Mouse (Mus musculus): ENCODE results near the gene Slc43a2.

The Slc43a2 gene

GRCm38 (mm10) chr11:75529771-75530170 is 1.7 kb upstream of the Slc43a2 start:
- ATAC-seq (ENCODE audit: low TSS enrichment) = no peak

DNA sequence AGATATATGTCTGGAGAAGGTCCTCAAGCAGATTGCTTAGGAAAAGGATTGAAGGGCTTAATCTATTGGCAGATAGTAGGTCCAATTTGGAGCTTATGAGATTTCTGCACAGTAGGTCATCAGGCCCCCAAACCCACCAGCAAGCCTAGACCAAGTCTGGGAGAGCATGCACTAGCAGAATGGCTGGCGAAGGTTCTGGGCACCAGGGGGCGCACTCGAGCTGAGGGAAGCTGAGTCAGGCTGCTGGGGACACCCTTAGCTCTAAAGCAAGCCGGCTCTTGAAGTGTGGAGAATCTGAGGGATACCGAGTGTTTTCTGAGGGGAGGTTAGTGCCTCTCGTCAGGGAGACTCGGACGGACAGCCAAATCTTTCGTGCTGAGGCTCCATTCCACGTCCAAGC is 1.2 kb upstream of the Slc43a2 start:
- ATAC-seq (ENCODE audit: low TSS enrichment) = peak; percentile 50

DNA sequence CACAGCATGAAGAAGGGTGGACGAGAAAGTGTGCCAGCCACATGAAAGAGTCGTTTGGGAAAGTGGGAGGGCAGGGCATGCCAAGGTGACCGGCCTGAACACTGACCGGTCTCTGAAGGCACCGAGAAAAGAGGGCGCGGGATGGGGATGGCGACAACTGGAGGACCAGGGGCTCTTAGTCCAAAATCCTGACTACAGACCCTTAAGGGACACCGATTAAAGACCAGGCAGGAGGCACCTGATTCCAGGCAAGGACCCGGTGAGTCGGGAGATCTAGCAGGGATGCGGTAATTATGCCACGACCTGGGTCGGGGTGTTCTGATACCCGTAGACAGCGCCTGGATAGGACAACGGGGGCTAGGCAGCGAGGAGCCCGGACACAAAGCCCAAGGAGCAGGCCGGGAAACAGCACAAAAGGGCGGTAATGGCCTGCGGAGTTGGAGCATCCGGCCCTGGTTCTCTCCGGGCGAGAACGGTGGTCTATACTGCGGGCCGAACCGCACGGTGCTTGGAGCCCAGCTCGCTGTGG is 585 bp upstream of the Slc43a2 start:
- peak; percentile 4; the same call in 1 of the 2 replicates for ATAC-seq (ENCODE audit: low TSS enrichment)

GRCm38 (mm10) chr11:75532340-75533277 is 1.1 kb downstream of the Slc43a2 start:
- ATAC-seq (ENCODE audit: low TSS enrichment) = peak; percentile 19; the same call in 1 of the 2 replicates

- ATAC-seq (ENCODE audit: low TSS enrichment) = no peak
Measured at GRCm38 (mm10) chr11:75533314-75534015, 2.0 kb downstream of the Slc43a2 start.

GRCm38 (mm10) chr11:75534286-75535033 is 3.0 kb downstream of the Slc43a2 start:
- ATAC-seq (ENCODE audit: low TSS enrichment) = no peak

- ATAC-seq (ENCODE audit: low TSS enrichment) = no peak
Measured at GRCm38 (mm10) chr11:75535106-75535795, 3.8 kb downstream of the Slc43a2 start.

- ATAC-seq (ENCODE audit: low TSS enrichment) = no peak
Measured at GRCm38 (mm10) chr11:75536255-75537024, 4.9 kb downstream of the Slc43a2 start.

DNA sequence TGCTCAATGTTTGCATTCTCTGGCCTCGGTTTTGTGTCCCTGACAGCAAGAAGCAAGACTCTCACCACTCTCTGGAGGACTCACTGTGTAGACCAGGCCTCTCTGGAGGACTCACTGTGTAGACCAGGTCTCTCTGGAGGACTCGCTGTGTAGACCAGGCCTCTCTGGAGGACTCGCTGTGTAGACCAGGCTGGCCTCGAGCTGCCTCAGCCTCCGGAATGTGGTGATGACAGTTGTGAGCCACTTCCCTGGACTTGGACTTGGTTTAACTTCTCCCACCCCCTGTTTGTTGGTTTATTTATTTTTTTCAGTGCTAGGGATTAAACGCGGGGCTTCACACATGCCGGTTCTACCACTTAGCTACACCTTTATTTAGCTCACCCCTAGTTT is 5.5 kb downstream of the Slc43a2 start:
- ATAC-seq (ENCODE audit: low TSS enrichment) = no peak

GRCm38 (mm10) chr11:75537491-75538183 is 6.1 kb downstream of the Slc43a2 start:
- ATAC-seq (ENCODE audit: low TSS enrichment) = no peak

- ATAC-seq (ENCODE audit: low TSS enrichment) = no peak
Measured at GRCm38 (mm10) chr11:75538184-75538969, 6.9 kb downstream of the Slc43a2 start.

DNA sequence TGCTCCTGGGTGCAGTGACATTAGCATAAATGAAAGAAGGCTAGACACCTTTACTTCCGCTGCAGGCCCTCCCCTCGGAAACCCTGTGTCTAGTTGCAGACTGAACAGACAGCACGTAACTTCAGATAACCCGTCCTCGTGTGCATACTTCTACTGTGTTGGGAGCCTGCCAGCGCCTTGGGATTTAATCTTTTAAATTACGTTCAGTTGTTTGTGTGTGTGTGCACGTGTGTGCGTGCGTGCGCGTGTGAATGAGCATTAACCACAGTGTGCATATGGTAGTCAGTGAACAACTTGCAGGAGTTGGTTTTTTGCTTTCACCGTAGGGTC is 7.4 kb downstream of the Slc43a2 start:
- no peak for ATAC-seq (ENCODE audit: low TSS enrichment)

DNA sequence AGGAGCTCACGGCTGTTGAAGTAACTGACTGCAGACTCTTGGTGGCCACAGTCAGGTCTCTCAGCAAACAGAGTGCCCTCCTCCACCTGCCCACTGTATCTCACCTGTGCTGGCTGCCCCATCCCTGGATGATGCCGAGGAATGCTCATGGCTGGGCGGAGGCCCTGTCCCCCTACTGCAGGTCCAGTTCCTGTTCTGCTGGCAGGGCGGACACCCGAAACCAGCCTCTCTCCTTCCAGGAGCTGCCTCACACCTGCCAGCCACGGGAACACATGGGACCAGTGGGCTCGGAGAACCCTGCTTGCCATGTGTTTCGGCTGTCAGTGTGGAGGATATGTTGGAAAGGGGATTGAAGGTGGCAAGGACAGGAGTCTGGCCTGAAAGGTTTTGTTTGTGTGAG is 8.7 kb downstream of the Slc43a2 start:
- ATAC-seq (ENCODE audit: low TSS enrichment) = no peak

GRCm38 (mm10) chr11:75540710-75541581 is 9.5 kb downstream of the Slc43a2 start:
- peak; percentile 60; the same call in 1 of the 2 replicates for ATAC-seq (ENCODE audit: low TSS enrichment)

GRCm38 (mm10) chr11:75544713-75545112 is 13.2 kb downstream of the Slc43a2 start:
- ATAC-seq (ENCODE audit: low TSS enrichment) = no peak

GRCm38 (mm10) chr11:75546057-75546456 is 14.6 kb downstream of the Slc43a2 start:
- no peak for ATAC-seq (ENCODE audit: low TSS enrichment)

DNA sequence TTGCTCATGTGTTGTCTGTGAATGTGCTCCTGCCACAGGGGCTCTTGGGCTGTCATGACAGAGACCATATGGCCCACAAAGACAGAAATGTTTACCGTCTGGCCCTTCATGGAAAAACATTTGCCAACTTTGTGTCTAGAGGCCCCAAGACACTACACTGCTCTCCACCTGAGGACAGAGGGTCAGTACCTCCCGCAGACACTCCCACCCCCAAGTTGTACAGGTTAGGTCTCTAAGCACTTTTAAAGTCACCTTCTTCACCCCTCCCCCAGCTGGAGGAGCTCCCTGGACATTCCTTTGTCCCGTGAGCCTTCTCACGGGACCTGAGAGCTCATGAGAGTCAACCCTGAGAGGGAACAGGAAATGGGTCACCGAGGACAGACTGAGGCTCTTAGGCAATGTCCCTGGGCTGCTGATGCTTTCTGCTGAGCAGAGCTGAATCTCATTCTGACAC is 18.2 kb downstream of the Slc43a2 start:
- ATAC-seq (ENCODE audit: low TSS enrichment) = no peak
